Mouse (Mus musculus) embryonic facial prominence, embryonic 11.5 days (tissue): ENCODE measurements at regions not wholly inside any gene's neighbourhood (a gene's known extent, or its start where the extent isn't known, plus 50 kb on each side); places are given as distances from the start of the nearest gene placed in this dataset.

Experiments used
- ATAC-seq: fragments of 200-750 bp; cut with Nextera tagmentation; replicated peaks from 2 replicates; pipeline ENCODE4 v1.8.0; 2017; ENCODE audit warnings: low read depth; ENCODE audit not compliant: insufficient number of reproducible peaks, low FRiP score, low TSS enrichment
- DNase-seq: peaks from one replicate; pipeline ENCODE4 v3.0.0-alpha.2; 2015; ENCODE audit warnings: low spot score
- H3K27ac ChIP-seq: fragments of 300-500 bp; sonication (generic); replicated peaks from 2 replicates; pipeline ENCODE4 v1.5.1; 2014; ENCODE audit warnings: mild to moderate bottlenecking, low read depth, low read length, control low read depth
- H3K27me3 ChIP-seq: fragments of 300-500 bp; sonication (generic); 2 replicates; pipeline ENCODE4 v1.6.1; 2014; ENCODE audit warnings: mild to moderate bottlenecking, low read length, moderate library complexity, mixed read lengths; ENCODE audit not compliant: control insufficient read depth, insufficient read depth
- H3K36me3 ChIP-seq: fragments of 300-500 bp; sonication (generic); replicated peaks from 2 replicates; pipeline ENCODE4 v1.6.1; 2014; ENCODE audit warnings: low read depth, mild to moderate bottlenecking, low read length, moderate library complexity, mixed read lengths; ENCODE audit not compliant: control insufficient read depth, insufficient read depth
- H3K4me1 ChIP-seq: fragments of 300-500 bp; sonication (generic); 2 replicates; pipeline ENCODE4 v1.6.1; 2014; ENCODE audit warnings: low read length, mixed read lengths; ENCODE audit not compliant: control insufficient read depth, insufficient read depth
- H3K4me2 ChIP-seq: fragments of 300-500 bp; sonication (generic); 2 replicates; pipeline ENCODE4 v1.6.1; 2014; ENCODE audit warnings: low read depth, mild to moderate bottlenecking, control low read depth, low read length, moderate library complexity
- H3K4me3 ChIP-seq: fragments of 300-500 bp; sonication (generic); 2 replicates; pipeline ENCODE4 v1.5.1; 2014; ENCODE audit warnings: low read depth, low read length, control low read depth
- H3K9ac ChIP-seq: fragments of 300-500 bp; sonication (generic); replicated peaks from 2 replicates; pipeline ENCODE4 v1.6.1; 2014; ENCODE audit warnings: mild to moderate bottlenecking, control low read depth, low read length
- H3K9me3 ChIP-seq: fragments of 300-500 bp; sonication (generic); replicated peaks from 2 replicates; pipeline ENCODE4 v1.6.1; 2016; ENCODE audit warnings: mild to moderate bottlenecking, low read length, inconsistent platforms, mixed read lengths; ENCODE audit not compliant: control insufficient read depth
- WGBS: fragments of 180-500 bp; shearing (Covaris S2); extraction: QIAGEN DNeasy Blood & Tissue Kit; methylation state at CpG from one replicate; pipeline ENCODE4 v1.1.7; 2014; 5-methylcytosine and 5-hydroxymethylcytosine counted together

- WGBS = 64% methylated on average over 11 of the region's 11 CpGs
- Histone ChIP-seq H3K4me3 (no peak overlapping the region), H3K4me1 (no peaks in the 10 kb centered on the region), H3K27me3 (no peaks in the 10 kb centered on the region), H3K4me2 (no peak overlapping the region), H3K27ac (no peak overlapping the region), H3K9me3 (no peaks in the 10 kb centered on the region), H3K9ac (no peak overlapping the region), H3K36me3 (no peaks in the 10 kb centered on the region)
- DNase-seq (peak; percentile 39), ATAC-seq (no peak)
These were observed 89.9 kb upstream of the Tspan2 start for GRCm38 (mm10) chr3:102644276-102644940.

DNA sequence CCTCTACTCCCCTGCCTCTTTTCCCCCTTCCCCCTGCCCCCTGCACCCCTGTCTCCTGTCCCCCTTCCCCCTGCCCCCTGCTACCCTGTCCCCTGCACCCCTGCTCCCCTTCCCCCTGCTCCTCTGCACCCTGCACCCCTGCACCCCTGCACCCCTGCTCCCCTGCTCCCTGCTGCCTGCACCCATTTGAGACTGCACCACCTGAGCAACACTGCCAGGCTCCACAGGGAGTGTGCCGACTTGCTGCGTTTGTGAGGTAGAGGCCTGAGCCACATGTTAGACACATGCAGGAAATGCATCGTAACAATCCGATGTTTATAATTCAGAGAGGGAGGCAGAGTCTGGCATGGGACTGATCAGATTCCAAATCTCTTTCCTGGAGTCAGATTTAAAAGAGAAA, 85.9 kb upstream of the Tspan2 start:
- H3K36me3 ChIP-seq = no peaks in the 10 kb centered on the region
- H3K9me3 ChIP-seq = no peaks in the 10 kb centered on the region
- H3K4me2 ChIP-seq = no peak overlapping the region
- no peaks in the 10 kb centered on the region for H3K27me3 ChIP-seq
- H3K9ac ChIP-seq = no peak overlapping the region; the same call in 1 of the 2 replicates
- no peak overlapping the region for H3K4me3 ChIP-seq
- H3K27ac ChIP-seq = peak overlapping the region; percentile 28; the same call in 1 of the 2 replicates
- 27% methylated on average over 4 of the region's 4 CpGs for WGBS
- DNase-seq (peak; percentile 46), ATAC-seq (no peak)
- no peaks in the 10 kb centered on the region for H3K4me1 ChIP-seq

- WGBS = 88% methylated on average over 10 of the region's 10 CpGs
- no peak for DNase-seq
- Histone ChIP-seq H3K9me3 (no peaks in the 10 kb centered on the region), H3K27me3 (no peaks in the 10 kb centered on the region), H3K4me3 (no peak overlapping the region), H3K36me3 (no peaks in the 10 kb centered on the region), H3K4me1 (no peaks in the 10 kb centered on the region), H3K27ac (no peak overlapping the region), H3K4me2 (no peak overlapping the region), H3K9ac (no peak overlapping the region)
- ATAC-seq = no peak
These were observed 79.4 kb upstream of the Tspan2 start for GRCm38 (mm10) chr3:102654962-102655361.

- no peak overlapping the region for H3K27ac ChIP-seq
- H3K4me3 ChIP-seq = no peak overlapping the region
- no peaks in the 10 kb centered on the region for H3K9me3 ChIP-seq
- no peaks in the 10 kb centered on the region for H3K27me3 ChIP-seq
- H3K9ac ChIP-seq = no peak overlapping the region
- DNase-seq = peak; percentile 67
- WGBS = 36% methylated on average over 7 of the region's 7 CpGs
- H3K4me1 ChIP-seq = no peaks in the 10 kb centered on the region
- no peaks in the 10 kb centered on the region for H3K36me3 ChIP-seq
- H3K4me2 ChIP-seq = no peak overlapping the region
- no peak for ATAC-seq
These were observed 77.2 kb upstream of the Tspan2 start for GRCm38 (mm10) chr3:102657116-102657515.

- Histone ChIP-seq H3K4me3 (no peak overlapping the region), H3K4me1 (no peaks in the 10 kb centered on the region), H3K4me2 (no peak overlapping the region), H3K27me3 (no peaks in the 10 kb centered on the region), H3K27ac (no peak overlapping the region), H3K9ac (no peak overlapping the region), H3K36me3 (no peaks in the 10 kb centered on the region), H3K9me3 (no peaks in the 10 kb centered on the region)
- DNase-seq = no peak
- ATAC-seq = no peak
- WGBS = 78% methylated on average over 7 of the region's 7 CpGs
These were observed 76.7 kb upstream of the Tspan2 start for GRCm38 (mm10) chr3:102657531-102658060.

GRCm38 (mm10) chr3:102659352-102659751, 75.0 kb upstream of the Tspan2 start:
- Histone ChIP-seq H3K4me3 (no peak overlapping the region), H3K27ac (no peak overlapping the region), H3K9ac (no peak overlapping the region), H3K4me2 (no peak overlapping the region), H3K27me3 (no peaks in the 10 kb centered on the region), H3K36me3 (no peaks in the 10 kb centered on the region), H3K4me1 (no peaks in the 10 kb centered on the region), H3K9me3 (no peaks in the 10 kb centered on the region)
- ATAC-seq (no peak), DNase-seq (no peak)
- 87% methylated on average over 5 of the region's 5 CpGs for WGBS

DNA sequence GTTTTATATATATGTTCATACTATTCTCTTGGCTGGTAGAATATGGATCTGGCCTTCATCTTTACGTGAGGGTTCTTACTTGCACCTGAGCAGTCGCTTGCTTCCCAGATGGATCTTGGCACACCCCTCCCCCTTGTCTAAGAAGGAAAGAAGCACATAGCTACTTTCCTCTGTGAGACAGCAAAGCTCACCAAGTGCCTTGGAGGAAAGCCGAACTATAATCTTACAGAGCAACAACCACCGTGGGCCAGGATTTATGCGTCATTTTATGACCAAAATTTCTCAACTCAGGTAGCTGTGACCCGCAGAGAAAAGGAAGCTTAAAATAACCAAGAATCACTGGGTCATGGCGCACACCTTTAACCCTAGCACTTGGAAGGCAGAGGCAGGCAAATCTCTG, 73.0 kb upstream of the Tspan2 start:
- DNase-seq (no peak), ATAC-seq (no peak)
- Histone ChIP-seq H3K4me1 (no peaks in the 10 kb centered on the region), H3K27ac (no peak overlapping the region), H3K4me2 (no peak overlapping the region), H3K9me3 (no peaks in the 10 kb centered on the region), H3K4me3 (no peak overlapping the region), H3K36me3 (no peaks in the 10 kb centered on the region), H3K27me3 (no peaks in the 10 kb centered on the region), H3K9ac (no peak overlapping the region)
- WGBS = 92% methylated on average over 7 of the region's 7 CpGs

GRCm38 (mm10) chr3:102663711-102664110, 70.6 kb upstream of the Tspan2 start:
- Histone ChIP-seq H3K4me1 (no peaks in the 10 kb centered on the region), H3K36me3 (no peaks in the 10 kb centered on the region), H3K4me3 (no peak overlapping the region), H3K9ac (no peak overlapping the region), H3K9me3 (no peaks in the 10 kb centered on the region), H3K27me3 (no peaks in the 10 kb centered on the region), H3K4me2 (no peak overlapping the region), H3K27ac (no peak overlapping the region)
- 82% methylated on average over 5 of the region's 5 CpGs for WGBS
- no peak for DNase-seq
- no peak for ATAC-seq
